Mouse (Mus musculus) ES-E14 (cell line): ENCODE measurements around the gene Rpl9-ps6.

Experiments used
- CHD2 ChIP-seq: IDR thresholded peaks from 2 replicates; pipeline ENCODE4 v1.6.1; 2014; ENCODE audit warnings: mild to moderate bottlenecking, low read depth, low read length, inconsistent platforms
- HCFC1 ChIP-seq: IDR thresholded peaks from 2 replicates; pipeline ENCODE4 v1.6.1; 2012; ENCODE audit warnings: low read length, inconsistent platforms, borderline replicate concordance; ENCODE audit not compliant: insufficient read depth
- MAFK ChIP-seq: IDR thresholded peaks from 2 replicates; pipeline ENCODE4 v1.6.1; 2014; ENCODE audit warnings: mild to moderate bottlenecking, low read depth, low read length, inconsistent platforms; ENCODE audit not compliant: insufficient read depth
- ZNF384 ChIP-seq: IDR thresholded peaks from 2 replicates; pipeline ENCODE4 v1.6.1; 2012; ENCODE audit warnings: low read depth, low read length, inconsistent platforms

GRCm38 (mm10) chr19:32492981-32493380 is 26.6 kb upstream of the Rpl9-ps6 start:
- TF ChIP-seq MAFK (no peak), ZNF384 (no peak), HCFC1 (no peak), CHD2 (no peak)
